Mouse (Mus musculus) lung, postnatal 0 days (tissue): ENCODE data around the gene Mgll.

Source experiments
- CTCF ChIP-seq: IDR thresholded peaks from 2 replicates; pipeline ENCODE4 v1.5.1; 2016; ENCODE audit warnings: antibody characterized with exemption, mild to moderate bottlenecking
- EP300 ChIP-seq: IDR thresholded peaks from 2 replicates; pipeline ENCODE4 v1.6.1; 2016; ENCODE audit warnings: antibody characterized with exemption, mild to moderate bottlenecking, control low read depth

DNA sequence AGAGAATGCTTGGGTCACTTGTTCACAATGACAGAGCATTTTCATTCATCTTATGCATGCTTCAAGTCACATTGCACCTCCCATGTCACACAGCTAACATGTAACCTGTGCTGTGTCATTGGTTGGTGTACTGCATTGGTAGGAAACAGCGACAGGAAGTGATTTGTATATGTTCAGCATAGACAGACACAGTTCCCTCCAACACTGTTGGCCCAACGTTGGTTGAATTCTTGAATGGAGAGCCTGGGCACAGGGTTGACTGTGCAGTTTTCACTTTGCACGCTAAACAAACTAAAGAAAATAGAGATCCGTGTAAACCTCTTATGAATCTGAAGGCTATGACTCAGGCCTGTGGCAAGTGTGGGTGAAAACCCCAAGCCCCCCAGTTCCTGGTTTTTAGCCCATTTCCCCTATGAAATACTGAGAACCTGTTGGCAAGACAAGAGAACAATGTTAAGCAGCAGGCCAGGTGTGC, 10.0 kb upstream of the Mgll start:
- TF ChIP-seq CTCF (no peak), EP300 (no peak)
